Mouse (Mus musculus): ENCODE measurements around the gene Btbd11. TPM values are rescaled to one million over a fixed set of nuclear protein-coding genes. Genes with fewer than 3 reads are reported as not detected.
"Not testable (repeated sequence)": the region's sequence is repeated elsewhere in the genome, so short reads cannot be mapped to it uniquely, and the experiment has no call there.

Gene Btbd11
- polyA plus RNA-seq, 1 experiment from 2014 or later = 1.2 TPM

- no peak overlapping the region for H3K9ac ChIP-seq
- H3K9me3 ChIP-seq (replicated peaks) = 0 out of 2 replicates have a peak, but pooled peaks cover 2% of the 10 kb centered on the region
- 80% methylated on average over 9 of the region's 9 CpGs for WGBS
- H3K4me1 ChIP-seq (replicated peaks) = no peaks in the 10 kb centered on the region
- no peaks in the 10 kb centered on the region for H3K27me3 ChIP-seq (replicated peaks)
- H3K4me2 ChIP-seq = no peak overlapping the region
- H3K27ac ChIP-seq (ENCODE audit: poor library complexity, severe bottlenecking) = no peak overlapping the region
- no peak overlapping the region for H3K4me3 ChIP-seq
- no peak for ATAC-seq (ENCODE audit: insufficient number of reproducible peaks, low FRiP score)
- H3K36me3 ChIP-seq = no peaks in the 10 kb centered on the region
Observed at GRCm38 (mm10) chr10:85682446-85682845, 295.8 kb downstream of the Btbd11 start.

- H3K4me3 ChIP-seq; H3K9ac ChIP-seq; H3K9me3 ChIP-seq (replicated peaks); H3K27ac ChIP-seq (ENCODE audit: poor library complexity, severe bottlenecking); ATAC-seq (ENCODE audit: insufficient number of reproducible peaks, low FRiP score); H3K27me3 ChIP-seq (replicated peaks); H3K4me1 ChIP-seq (replicated peaks); H3K4me2 ChIP-seq; H3K36me3 ChIP-seq: not testable (repeated sequence)
- 59% methylated on average over 2 of the region's 2 CpGs for WGBS
Observed at GRCm38 (mm10) chr10:85694429-85694828, 307.8 kb downstream of the Btbd11 start.

- Histone ChIP-seq H3K9me3 (replicated peaks) (no peaks in the 10 kb centered on the region), H3K4me2 (no peak overlapping the region), H3K36me3 (no peaks in the 10 kb centered on the region), H3K27ac (ENCODE audit: poor library complexity, severe bottlenecking) (no peak overlapping the region), H3K9ac (no peak overlapping the region), H3K4me3 (no peak overlapping the region), H3K4me1 (replicated peaks) (0 out of 2 replicates have a peak, but pooled peaks cover 5% of the 10 kb centered on the region), H3K27me3 (replicated peaks) (no peaks in the 10 kb centered on the region)
- ATAC-seq (ENCODE audit: insufficient number of reproducible peaks, low FRiP score) = peak; percentile 25; the same call in 1 of the 2 replicates
Observed at GRCm38 (mm10) chr10:85699721-85700120, 313.1 kb downstream of the Btbd11 start.

GRCm38 (mm10) chr10:85709790-85710189, 323.2 kb downstream of the Btbd11 start:
- not testable (repeated sequence) for H3K4me1 ChIP-seq (replicated peaks); H3K9me3 ChIP-seq (replicated peaks); H3K4me3 ChIP-seq; ATAC-seq (ENCODE audit: insufficient number of reproducible peaks, low FRiP score); H3K9ac ChIP-seq; H3K36me3 ChIP-seq; H3K4me2 ChIP-seq; H3K27me3 ChIP-seq (replicated peaks); H3K27ac ChIP-seq (ENCODE audit: poor library complexity, severe bottlenecking)
- whole genome bisulfite sequencing = 81% methylated on average over 4 of the region's 4 CpGs

Other genes with a start within 250 kb of the Btbd11 start
- 20.5 and 20.8 TPM in 2 replicates for gene Cry1, start 201.8 kb upstream of the Btbd11 start, polyA plus RNA-seq (2016; fragmentation: Nextera tagmentation; extraction: Ambion mirVana)

Measured in heart, embryonic 12.5 days (tissue).